ENCODE assay signal across 8 mouse cellular contexts in genomic region chr5:118244606-118245443, GRCm38 (mm10). TPM values are rescaled to one million over a fixed set of nuclear protein-coding genes. Genes with fewer than 3 reads are reported as not detected.
DNase-seq lines count a peak whose midpoint lies in the region; ATAC-seq lines count a peak whose summit lies in the region.

TSS of gene Rnft2 (minus strand) at chr5:118245116.
TSS of gene 2410131K14Rik (plus strand) at chr5:118245227.

- intact Hi-C loops in gastrocnemius, postnatal 14 days (cut with DNase I; ENCODE audit: low total_unique reads), result no loop called here
- intact Hi-C loops in left cerebral cortex, postnatal 10 days (cut with DNase I), result loop anchor here (5.0 kb wide), 1 partner anchor 73 kb away; no protein-coding TSS in a partner anchor

- ATAC-seq in inflammation-experienced regulatory T-cells, adult 6 months, result peak; percentile 99
- peak; percentile 100 for ATAC-seq in megakaryocyte-erythroid progenitor cell, adult 5-6 weeks (replicated peaks; ENCODE audit: low FRiP score, low TSS enrichment, poor library complexity, severe bottlenecking)

- peak; percentile 99 to 100 for DNase-seq in adrenal gland, adult (ENCODE audit: inconsistent age in 2 of 2, low spot score in 1 of 2)
- peak; percentile 100 for DNase-seq in embryo, embryonic 10.5 days (ENCODE audit: low spot score)
- peak; percentile 100 for DNase-seq in gastrocnemius, postnatal 14 days
- DNase-seq in left cerebral cortex, postnatal 10 days (ENCODE audit: extremely low spot score in 1 of 2, low spot score in 2 of 2), result peak; percentile 100
- DNase-seq in right cerebral cortex, postnatal 25 days, result peak; percentile 100
- peak; percentile 99 for DNase-seq in urinary bladder, postnatal 4 days (ENCODE audit: low spot score in 2 of 2)

RNA-seq across cellular contexts. Expression of gene Rnft2, which starts in this region (rescaled TPM):
- under 1 TPM; 0.62 to 0.84 TPM for total RNA-seq in gastrocnemius, postnatal 14 days (2021)
- not detected for polyA plus RNA-seq in inflammation-experienced regulatory T-cells, adult 6 months (2017; shearing (Covaris generic))
- total RNA-seq in left cerebral cortex, postnatal 10 days (2021), result 100 to 1,000 TPM; 104 to 105 TPM
- not detected in 2 replicates for total RNA-seq in megakaryocyte-erythroid progenitor cell, adult 5-6 weeks (2014; fragmentation: Nextera tagmentation)
- total RNA-seq in megakaryocyte-erythroid progenitor cell, adult 5-6 weeks (2017), result not detected in 2 replicates

RNA-seq across cellular contexts. Expression of gene 2410131K14Rik, which starts in this region (rescaled TPM):
- total RNA-seq in gastrocnemius, postnatal 14 days (2021), result 1 to 10 TPM; 3.2 to 3.4 TPM
- polyA plus RNA-seq in inflammation-experienced regulatory T-cells, adult 6 months (2017; shearing (Covaris generic)), result 1 to 10 TPM; 2.7 to 3.7 (median 3.1) TPM
- 10 to 100 TPM; 18.6 to 19.3 TPM for total RNA-seq in left cerebral cortex, postnatal 10 days (2021)
- total RNA-seq in megakaryocyte-erythroid progenitor cell, adult 5-6 weeks (2014; fragmentation: Nextera tagmentation), result 0.92 and 1.0 TPM in 2 replicates
- total RNA-seq in megakaryocyte-erythroid progenitor cell, adult 5-6 weeks (2017), result 1.4 and 2.1 TPM in 2 replicates

Comparison
In these comparisons a context has a peak if more than half of its experiments do, and no peak if none do; other contexts are left out.
1. Peak in every context shown above with its lines: DNase-seq and ATAC-seq.
2. RNA of gene Rnft2 (total RNA-seq): 104 to 105 TPM in left cerebral cortex, postnatal 10 days; 0.62 to 0.84 TPM in gastrocnemius, postnatal 14 days and not detected in megakaryocyte-erythroid progenitor cell, adult 5-6 weeks; every median in the first group is over 10 times any median in the second.
3. RNA of gene 2410131K14Rik (total RNA-seq): 18.6 to 19.3 TPM in left cerebral cortex, postnatal 10 days; 3.2 to 3.4 TPM in gastrocnemius, postnatal 14 days and 0.92 to 2.1 TPM in megakaryocyte-erythroid progenitor cell, adult 5-6 weeks; every median in the first group is over 4 times any median in the second.